Mouse (Mus musculus) embryonic stem cell, embryonic (primary cell): ENCODE measurements at regions not wholly inside any gene's neighbourhood (a gene's known extent, or its start where the extent isn't known, plus 50 kb on each side); places are given as distances from the start of the nearest gene placed in this dataset.
"Not testable (repeated sequence)": the region's sequence is repeated elsewhere in the genome, so short reads cannot be mapped to it uniquely, and the experiment has no call there.

Experiments used
- CTCF ChIA-PET, 4 experiments: fragments of 300-600 bp in 2 of 4; fragments of 350-600 bp in 2 of 4; sonication (Branson Sonifier 250); formaldehyde crosslinking; loops; one replicate each; lab custom pipeline; 2022; ENCODE audit warnings: inconsistent platforms in 2 of 4; lab: Charles Lee
- POLR2A ChIA-PET, 4 experiments: fragments of 300-600 bp in 2 of 4; fragments of 350-600 bp in 2 of 4; sonication (Branson Sonifier 250); formaldehyde crosslinking; loops; one replicate each; lab custom pipeline; 2022; ENCODE audit warnings: antibody characterized with exemption in 4 of 4, inconsistent platforms in 1 of 4; lab: Charles Lee

- CTCF ChIA-PET, result no interaction called here
- POLR2A ChIA-PET, result no interaction called here
Observed at GRCm38 (mm10) chr17:81319605-81320004, 122.0 kb upstream of the Gm11096 start.

- ChIA-PET CTCF (no interaction called here), POLR2A (no interaction called here)
Observed at GRCm38 (mm10) chr17:81316655-81317054, 124.9 kb upstream of the Gm11096 start.

- CTCF ChIA-PET, result no interaction called here
- POLR2A ChIA-PET, result no interaction called here
Observed at GRCm38 (mm10) chr17:81305880-81306279, 135.7 kb upstream of the Gm11096 start.

- POLR2A ChIA-PET, result no interaction called here
Observed at GRCm38 (mm10) chr17:81304574-81304973, 137.0 kb upstream of the Gm11096 start.

GRCm38 (mm10) chr17:81302490-81302889 is 139.1 kb upstream of the Gm11096 start:
- CTCF ChIA-PET, result interaction anchor here in 1 of 4 experiments (0.6 kb wide), 1 partner anchor 366 kb away, joined by 3 read pairs; no protein-coding TSS in a partner anchor
- POLR2A ChIA-PET, result no interaction called here

More at GRCm38 (mm10) chr17:81304574-81304973, 137.0 kb upstream of the Gm11096 start:
- CTCF ChIA-PET, result no interaction called here

- ChIA-PET POLR2A (no interaction called here), CTCF (no interaction called here)
Observed at GRCm38 (mm10) chr17:81291829-81292228, 149.7 kb upstream of the Gm11096 start.

- CTCF ChIA-PET, result no interaction called here
- POLR2A ChIA-PET, result no interaction called here
Observed at GRCm38 (mm10) chr17:81282543-81282942, 159.0 kb upstream of the Gm11096 start.

GRCm38 (mm10) chr17:81270235-81270634 is 171.3 kb upstream of the Gm11096 start:
- POLR2A ChIA-PET, result no interaction called here
- CTCF ChIA-PET, result interaction anchor here in 1 of 4 experiments (0.6 kb wide), 1 partner anchor 28 kb away, joined by 3 read pairs; no protein-coding TSS in a partner anchor

- ChIA-PET CTCF (no interaction called here), POLR2A (interaction anchor here in 1 of 4 experiments (1.3 kb wide), 1 partner anchor 14 kb away, joined by 3 read pairs; no protein-coding TSS in a partner anchor)
Observed at GRCm38 (mm10) chr17:81261957-81262356, 179.6 kb upstream of the Gm11096 start.

GRCm38 (mm10) chr17:81260036-81260435 is 181.5 kb upstream of the Gm11096 start:
- ChIA-PET POLR2A (no interaction called here), CTCF (no interaction called here)

GRCm38 (mm10) chr17:81256106-81256505 is 185.5 kb upstream of the Gm11096 start:
- POLR2A ChIA-PET, result no interaction called here

GRCm38 (mm10) chr17:81250748-81251147 is 185.9 kb upstream of the Thumpd2 start:
- POLR2A ChIA-PET, result no interaction called here

More at GRCm38 (mm10) chr17:81256106-81256505, 185.5 kb upstream of the Gm11096 start:
- CTCF ChIA-PET, result no interaction called here

GRCm38 (mm10) chr17:81246156-81246555 is 181.3 kb upstream of the Thumpd2 start:
- CTCF ChIA-PET, result no interaction called here
- POLR2A ChIA-PET, result no interaction called here

More at GRCm38 (mm10) chr17:81250748-81251147, 185.9 kb upstream of the Thumpd2 start:
- CTCF ChIA-PET, result no interaction called here

GRCm38 (mm10) chr17:81231771-81232170 is 166.9 kb upstream of the Thumpd2 start:
- CTCF ChIA-PET, result not testable (repeated sequence)

GRCm38 (mm10) chr17:81225281-81225680 is 160.4 kb upstream of the Thumpd2 start:
- ChIA-PET POLR2A (no interaction called here), CTCF (no interaction called here)

More at GRCm38 (mm10) chr17:81231771-81232170, 166.9 kb upstream of the Thumpd2 start:
- POLR2A ChIA-PET, result not testable (repeated sequence)

- CTCF ChIA-PET, result no interaction called here
Observed at GRCm38 (mm10) chr17:81221436-81221835, 156.6 kb upstream of the Thumpd2 start.

GRCm38 (mm10) chr17:81214844-81215243 is 150.0 kb upstream of the Thumpd2 start:
- POLR2A ChIA-PET, result no interaction called here
- CTCF ChIA-PET, result interaction anchor here in 1 of 4 experiments (0.6 kb wide), 1 partner anchor 25 kb away, joined by 3 read pairs; no protein-coding TSS in a partner anchor

More at GRCm38 (mm10) chr17:81221436-81221835, 156.6 kb upstream of the Thumpd2 start:
- POLR2A ChIA-PET, result no interaction called here

GRCm38 (mm10) chr17:81212043-81212442 is 147.2 kb upstream of the Thumpd2 start:
- CTCF ChIA-PET, result no interaction called here
- POLR2A ChIA-PET, result no interaction called here

GRCm38 (mm10) chr17:81210389-81210788 is 145.5 kb upstream of the Thumpd2 start:
- CTCF ChIA-PET, result no interaction called here

GRCm38 (mm10) chr17:81209323-81209722 is 144.4 kb upstream of the Thumpd2 start:
- POLR2A ChIA-PET, result no interaction called here
- CTCF ChIA-PET, result no interaction called here

More at GRCm38 (mm10) chr17:81210389-81210788, 145.5 kb upstream of the Thumpd2 start:
- POLR2A ChIA-PET, result no interaction called here

- CTCF ChIA-PET, result no interaction called here
- POLR2A ChIA-PET, result no interaction called here
Observed at GRCm38 (mm10) chr17:81201052-81201451, 136.2 kb upstream of the Thumpd2 start.
